Mouse (Mus musculus) olfactory bulb, adult 2 months (tissue): ENCODE measurements around the gene Casz1.

Experiments
- CTCF ChIP-seq: fragments of 200-500 bp; IDR thresholded peaks from 2 replicates; pipeline ENCODE4 v1.5.1; 2012; ENCODE audit warnings: low read depth, mild to moderate bottlenecking, low read length, moderate library complexity; ENCODE audit not compliant: insufficient read depth
- POLR2A ChIP-seq: fragments of 200-500 bp; IDR thresholded peaks from 2 replicates; pipeline ENCODE4 v1.6.1; 2012; ENCODE audit warnings: mild to moderate bottlenecking, low read depth, low read length, moderate library complexity; ENCODE audit not compliant: insufficient read depth

GRCm38 (mm10) chr4:149000746-149001145, 196.5 kb downstream of the Casz1 start:
- TF ChIP-seq CTCF = no peak
- no peak for TF ChIP-seq POLR2A
